10 mouse cellular contexts compared by ENCODE assay signal in genomic region chr4:23601426-23602293, GRCm38 (mm10).
DNase-seq lines count a peak whose midpoint lies in the region; ATAC-seq and TF ChIP-seq lines count a peak whose summit lies in the region.
"Had no signal": no experiment of that assay in that cellular context is flagged by ENCODE, and none has a peak within 500 bp of the region (broad histone marks: within the 10 kb centered on the region; RNA-seq: fewer than 3 reads in every experiment).

No protein-coding gene starts in this region.

- H3K9ac ChIP-seq in heart, embryonic 12.5 days, result no peak overlapping the region
- no peak overlapping the region for H3K9ac ChIP-seq in heart, embryonic 11.5 days (ENCODE audit: low read depth, low read length)
- peak overlapping the region; percentile 50 for H3K9ac ChIP-seq in midbrain, embryonic 14.5 days (replicated peaks; ENCODE audit: low read length)

- 0 out of 2 replicates have a peak overlapping the region, but pooled peaks have one; percentile 7 for H3K4me2 ChIP-seq in heart, embryonic 12.5 days
- H3K4me2 ChIP-seq in heart, embryonic 11.5 days, result no peak overlapping the region
- peak overlapping the region; percentile 56 for H3K4me2 ChIP-seq in midbrain, embryonic 14.5 days (ENCODE audit: low read length)

- DNase-seq in brain, embryonic 18.5 days (ENCODE audit: low read depth, low spot score), result peak; percentile 22
- DNase-seq in hindbrain, embryonic 10.5 days (ENCODE audit: low spot score), result peak; percentile 30
- DNase-seq in midbrain, embryonic 14.5 days, result peak; percentile 72
- no peak for DNase-seq in spleen, adult 12 weeks (ENCODE audit: low spot score)
- DNase-seq in cerebellum, adult 2 months, result no peak
- DNase-seq: gastrocnemius, postnatal 25 days had no signal

- WGBS in heart, embryonic 12.5 days, result 32% methylated on average over 13 of the region's 13 CpGs
- WGBS in heart, embryonic 11.5 days (ENCODE audit: insufficient replicate concordance), result 37% methylated on average over 13 of the region's 13 CpGs
- 26% methylated on average over 13 of the region's 13 CpGs for WGBS in hindbrain, embryonic 10.5 days
- WGBS in midbrain, embryonic 14.5 days, result 1% methylated on average over 13 of the region's 13 CpGs
- WGBS in cerebellum, adult 2 months, result 9% methylated on average over 13 of the region's 13 CpGs

- no peaks in the 10 kb centered on the region for H3K27me3 ChIP-seq in heart, embryonic 12.5 days (replicated peaks)
- H3K27me3 ChIP-seq in heart, embryonic 11.5 days (ENCODE audit: control insufficient read depth, insufficient read depth, low read length), result no peaks in the 10 kb centered on the region
- H3K27me3 ChIP-seq in hindbrain, embryonic 10.5 days (ENCODE audit: insufficient read depth, poor library complexity, severe bottlenecking), result no peaks in the 10 kb centered on the region
- no peaks in the 10 kb centered on the region for H3K27me3 ChIP-seq in midbrain, embryonic 14.5 days (ENCODE audit: control insufficient read depth, insufficient read depth, low read length)
- H3K27me3 ChIP-seq in cerebellum, adult 2 months (ENCODE audit: control insufficient read depth, insufficient read depth, low read length), result no peaks in the 10 kb centered on the region

- no peak overlapping the region for H3K27ac ChIP-seq in heart, embryonic 12.5 days (ENCODE audit: poor library complexity, severe bottlenecking)
- H3K27ac ChIP-seq in heart, embryonic 11.5 days (ENCODE audit: low read depth, low read length), result no peak overlapping the region
- peak overlapping the region; percentile 85 for H3K27ac ChIP-seq in hindbrain, embryonic 10.5 days
- peak overlapping the region; percentile 89 for H3K27ac ChIP-seq in midbrain, embryonic 14.5 days (replicated peaks; ENCODE audit: low read depth, low read length)
- no peak overlapping the region for H3K27ac ChIP-seq in cerebellum, adult 2 months (ENCODE audit: insufficient read depth, low read length)

- no peaks in the 10 kb centered on the region for H3K36me3 ChIP-seq in heart, embryonic 12.5 days
- no peaks in the 10 kb centered on the region for H3K36me3 ChIP-seq in heart, embryonic 11.5 days (ENCODE audit: control insufficient read depth, insufficient read depth, low read length)
- H3K36me3 ChIP-seq in hindbrain, embryonic 10.5 days, result no peaks in the 10 kb centered on the region
- H3K36me3 ChIP-seq in midbrain, embryonic 14.5 days (ENCODE audit: control insufficient read depth, insufficient read depth, low read length), result no peaks in the 10 kb centered on the region

- no peak for TF ChIP-seq POLR2A in cerebellum, adult 2 months (IDR thresholded peaks at IDR 0.05; ENCODE audit: borderline replicate concordance, insufficient read depth, low read length)

- no peak overlapping the region for H3K4me3 ChIP-seq in heart, embryonic 12.5 days
- H3K4me3 ChIP-seq in heart, embryonic 11.5 days (ENCODE audit: low read depth, low read length), result no peak overlapping the region
- H3K4me3 ChIP-seq in hindbrain, embryonic 10.5 days, result peak overlapping the region; percentile 35
- peak overlapping the region; percentile 22 for H3K4me3 ChIP-seq in midbrain, embryonic 14.5 days (replicated peaks; ENCODE audit: low read depth, low read length)
- no peak overlapping the region for H3K4me3 ChIP-seq in cerebellum, adult 2 months (replicated peaks; ENCODE audit: insufficient read depth, low read depth, low read length)
- H3K4me3 ChIP-seq: myocyte had no signal

- no peaks in the 10 kb centered on the region for H3K9me3 ChIP-seq in heart, embryonic 12.5 days (replicated peaks)
- no peaks in the 10 kb centered on the region for H3K9me3 ChIP-seq in heart, embryonic 11.5 days (replicated peaks; ENCODE audit: control insufficient read depth, low read length)
- no peaks in the 10 kb centered on the region for H3K9me3 ChIP-seq in hindbrain, embryonic 10.5 days
- H3K9me3 ChIP-seq in midbrain, embryonic 14.5 days (ENCODE audit: control insufficient read depth, low read length), result no peaks in the 10 kb centered on the region

- TF ChIP-seq CTCF in cerebellum, adult 2 months (IDR thresholded peaks at IDR 0.05; ENCODE audit: borderline replicate concordance, insufficient read depth, low read depth, low read length), result no peak

- no peak for ATAC-seq in heart, embryonic 12.5 days (ENCODE audit: insufficient number of reproducible peaks, low FRiP score)
- ATAC-seq in heart, embryonic 11.5 days (replicated peaks; ENCODE audit: insufficient number of reproducible peaks, low FRiP score, low TSS enrichment), result no peak
- peak; percentile 84 for ATAC-seq in midbrain, embryonic 14.5 days (ENCODE audit: low FRiP score, low TSS enrichment)
- ATAC-seq in granulocyte monocyte progenitor cell, adult 5-6 weeks (replicated peaks; ENCODE audit: poor library complexity, severe bottlenecking), result no peak

- H3K4me1 ChIP-seq in heart, embryonic 12.5 days (replicated peaks), result no peaks in the 10 kb centered on the region
- H3K4me1 ChIP-seq in heart, embryonic 11.5 days (ENCODE audit: control insufficient read depth, insufficient read depth, low read length), result no peaks in the 10 kb centered on the region
- H3K4me1 ChIP-seq in hindbrain, embryonic 10.5 days (replicated peaks), result peaks cover 39% of the 10 kb centered on the region
- peaks cover 36% of the 10 kb centered on the region for H3K4me1 ChIP-seq in midbrain, embryonic 14.5 days (ENCODE audit: control insufficient read depth, insufficient read depth, low read length)
- H3K4me1 ChIP-seq in cerebellum, adult 2 months (ENCODE audit: control insufficient read depth, insufficient read depth, low read length), result no peaks in the 10 kb centered on the region

Comparison
In these comparisons a context has a peak if more than half of its experiments do, and no peak if none do; other contexts are left out.
1. H3K27ac ChIP-seq: peak in hindbrain, embryonic 10.5 days (single experiment) and midbrain, embryonic 14.5 days (single experiment); none in heart, embryonic 12.5 days (single experiment), heart, embryonic 11.5 days (single experiment) and cerebellum, adult 2 months (single experiment).
2. H3K4me3 ChIP-seq: peak in hindbrain, embryonic 10.5 days (single experiment) and midbrain, embryonic 14.5 days (single experiment); none in heart, embryonic 12.5 days (single experiment), heart, embryonic 11.5 days (single experiment) and cerebellum, adult 2 months (single experiment).
3. DNase-seq: peak in brain, embryonic 18.5 days (single experiment), hindbrain, embryonic 10.5 days (single experiment) and midbrain, embryonic 14.5 days (single experiment); none in spleen, adult 12 weeks (single experiment) and cerebellum, adult 2 months (0 of 2).